Mouse (Mus musculus): ENCODE results near the gene Lingo2. TPM values are rescaled to one million over a fixed set of nuclear protein-coding genes. Genes with fewer than 3 reads are reported as not detected.

Gene Lingo2
- polyA plus RNA-seq, 1 experiment from 2014 or later, result 134 TPM

- ATAC-seq (ENCODE audit: low read depth), result no peak
- H3K27ac ChIP-seq (ENCODE audit: low read depth, low read length), result no peak overlapping the region
- H3K4me2 ChIP-seq (ENCODE audit: low read depth, low read length), result no peak overlapping the region
- whole genome bisulfite sequencing, result 47% methylated on average over 4 of the region's 4 CpGs
- H3K4me3 ChIP-seq (ENCODE audit: low read depth, low read length), result no peak overlapping the region
- H3K36me3 ChIP-seq (ENCODE audit: control insufficient read depth, insufficient read depth, low read length), result no peaks in the 10 kb centered on the region
- no peaks in the 10 kb centered on the region for H3K27me3 ChIP-seq (ENCODE audit: control insufficient read depth, insufficient read depth, low read length)
- H3K4me1 ChIP-seq (ENCODE audit: control insufficient read depth, insufficient read depth, low read length), result no peaks in the 10 kb centered on the region
- H3K9ac ChIP-seq (replicated peaks; ENCODE audit: low read depth, low read length), result no peak overlapping the region
- no peaks in the 10 kb centered on the region for H3K9me3 ChIP-seq (ENCODE audit: control insufficient read depth, low read length)
Measured at GRCm38 (mm10) chr4:35963532-35963931, 988.0 kb downstream of the Lingo2 start.

DNA sequence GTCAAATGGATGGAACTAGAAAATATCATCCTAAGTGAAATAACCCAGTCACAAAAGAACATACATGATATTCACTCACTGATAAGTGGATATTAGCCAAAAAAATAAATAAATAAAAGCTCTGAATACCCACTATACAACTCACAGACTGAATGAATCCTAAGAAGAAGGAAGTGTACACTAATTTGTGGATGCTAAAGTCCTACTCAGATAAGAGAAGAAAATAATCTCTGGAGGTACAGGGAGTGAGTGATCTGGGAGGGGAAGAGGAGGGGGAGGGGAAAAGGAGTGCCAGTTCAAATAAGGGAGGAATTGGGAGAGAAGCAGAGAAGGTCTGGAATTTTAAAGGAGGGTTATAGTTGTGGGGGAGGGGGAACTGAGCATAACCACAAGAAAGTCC, 999.7 kb downstream of the Lingo2 start:
- H3K9me3 ChIP-seq (ENCODE audit: control insufficient read depth, low read length), result no peaks in the 10 kb centered on the region
- no peaks in the 10 kb centered on the region for H3K36me3 ChIP-seq (ENCODE audit: control insufficient read depth, insufficient read depth, low read length)
- H3K27ac ChIP-seq (ENCODE audit: low read depth, low read length), result no peak overlapping the region
- no peak overlapping the region for H3K4me2 ChIP-seq (ENCODE audit: low read depth, low read length)
- H3K9ac ChIP-seq (replicated peaks; ENCODE audit: low read depth, low read length), result no peak overlapping the region
- no peak for ATAC-seq (ENCODE audit: low read depth)
- H3K4me3 ChIP-seq (ENCODE audit: low read depth, low read length), result no peak overlapping the region
- H3K27me3 ChIP-seq (ENCODE audit: control insufficient read depth, insufficient read depth, low read length), result no peaks in the 10 kb centered on the region
- H3K4me1 ChIP-seq (ENCODE audit: control insufficient read depth, insufficient read depth, low read length), result no peaks in the 10 kb centered on the region

DNA sequence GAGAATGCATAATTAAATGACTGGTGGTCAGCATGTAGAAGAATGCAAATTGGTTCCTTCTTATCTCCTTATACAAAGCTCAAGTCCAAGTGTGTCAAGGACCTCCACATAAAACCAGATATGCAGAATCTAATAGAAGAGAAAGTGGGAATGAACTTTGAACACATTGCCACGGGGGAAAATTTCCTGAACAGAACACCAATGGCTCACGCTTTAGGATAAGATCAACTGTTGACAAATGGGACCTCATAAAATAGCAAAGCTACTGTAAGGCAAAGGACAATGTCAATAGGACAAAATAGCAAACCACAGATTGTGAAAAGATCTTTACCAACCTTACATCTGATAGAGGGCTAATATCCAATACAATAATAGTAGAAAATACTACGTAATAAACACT, 1000.3 kb downstream of the Lingo2 start:
- Histone ChIP-seq H3K36me3 (ENCODE audit: control insufficient read depth, insufficient read depth, low read length) (no peaks in the 10 kb centered on the region), H3K27me3 (ENCODE audit: control insufficient read depth, insufficient read depth, low read length) (no peaks in the 10 kb centered on the region)
- WGBS, result 91% methylated on average over 3 of the region's 3 CpGs

GRCm38 (mm10) chr4:35934056-35934661, 1017.4 kb downstream of the Lingo2 start:
- H3K4me3 ChIP-seq (ENCODE audit: low read depth, low read length), result no peak overlapping the region
- no peaks in the 10 kb centered on the region for H3K36me3 ChIP-seq (ENCODE audit: control insufficient read depth, insufficient read depth, low read length)
- H3K27ac ChIP-seq (ENCODE audit: low read depth, low read length), result no peak overlapping the region
- H3K4me2 ChIP-seq (ENCODE audit: low read depth, low read length), result no peak overlapping the region
- H3K9ac ChIP-seq (replicated peaks; ENCODE audit: low read depth, low read length), result no peak overlapping the region
- no peaks in the 10 kb centered on the region for H3K4me1 ChIP-seq (ENCODE audit: control insufficient read depth, insufficient read depth, low read length)
- H3K27me3 ChIP-seq (ENCODE audit: control insufficient read depth, insufficient read depth, low read length), result no peaks in the 10 kb centered on the region
- ATAC-seq (ENCODE audit: low read depth), result no peak
- 19% methylated on average over 4 of the region's 4 CpGs for WGBS
- H3K9me3 ChIP-seq (ENCODE audit: control insufficient read depth, low read length), result no peaks in the 10 kb centered on the region

More for the DNA sequence above, 1000.3 kb downstream of the Lingo2 start:
- no peaks in the 10 kb centered on the region for H3K4me1 ChIP-seq (ENCODE audit: control insufficient read depth, insufficient read depth, low read length)
- ATAC-seq (ENCODE audit: low read depth), result no peak
- no peak overlapping the region for H3K4me2 ChIP-seq (ENCODE audit: low read depth, low read length)
- no peak overlapping the region for H3K4me3 ChIP-seq (ENCODE audit: low read depth, low read length)
- no peak overlapping the region for H3K9ac ChIP-seq (replicated peaks; ENCODE audit: low read depth, low read length)
- H3K9me3 ChIP-seq (ENCODE audit: control insufficient read depth, low read length), result no peaks in the 10 kb centered on the region
- no peak overlapping the region for H3K27ac ChIP-seq (ENCODE audit: low read depth, low read length)

DNA sequence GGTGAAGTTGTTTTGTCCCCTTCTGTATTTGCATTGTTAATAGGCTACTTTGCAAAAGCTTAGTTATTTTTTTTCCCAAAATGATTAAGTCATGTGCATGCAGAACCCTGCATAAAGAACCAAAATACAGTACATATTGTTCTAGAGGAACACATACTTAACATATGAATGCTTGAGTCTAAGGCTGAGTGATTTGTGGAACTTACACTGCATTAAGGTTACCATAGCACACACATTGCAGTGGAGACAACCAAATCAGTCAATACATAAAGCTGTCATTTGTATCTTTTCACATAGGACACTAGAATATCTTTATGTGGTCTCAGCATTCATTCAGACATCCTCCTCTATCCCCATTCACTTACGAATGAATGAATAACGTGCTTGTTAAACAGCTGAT, 1023.8 kb downstream of the Lingo2 start:
- Histone ChIP-seq H3K4me1 (ENCODE audit: control insufficient read depth, insufficient read depth, low read length) (no peaks in the 10 kb centered on the region), H3K27me3 (ENCODE audit: control insufficient read depth, insufficient read depth, low read length) (no peaks in the 10 kb centered on the region), H3K4me2 (ENCODE audit: low read depth, low read length) (no peak overlapping the region), H3K27ac (ENCODE audit: low read depth, low read length) (no peak overlapping the region), H3K9me3 (ENCODE audit: control insufficient read depth, low read length) (no peaks in the 10 kb centered on the region), H3K36me3 (ENCODE audit: control insufficient read depth, insufficient read depth, low read length) (no peaks in the 10 kb centered on the region), H3K9ac (replicated peaks; ENCODE audit: low read depth, low read length) (no peak overlapping the region), H3K4me3 (ENCODE audit: low read depth, low read length) (no peak overlapping the region)
- WGBS, result 20% methylated on average over 2 of the region's 2 CpGs
- ATAC-seq (ENCODE audit: low read depth), result peak; percentile 54; the same call in 1 of the 2 replicates

- H3K27ac ChIP-seq (ENCODE audit: low read depth, low read length), result no peak overlapping the region
- no peak for ATAC-seq (ENCODE audit: low read depth)
- WGBS, result 83% methylated on average over 3 of the region's 3 CpGs
Measured at GRCm38 (mm10) chr4:35917453-35917852, 1034.1 kb downstream of the Lingo2 start.

DNA sequence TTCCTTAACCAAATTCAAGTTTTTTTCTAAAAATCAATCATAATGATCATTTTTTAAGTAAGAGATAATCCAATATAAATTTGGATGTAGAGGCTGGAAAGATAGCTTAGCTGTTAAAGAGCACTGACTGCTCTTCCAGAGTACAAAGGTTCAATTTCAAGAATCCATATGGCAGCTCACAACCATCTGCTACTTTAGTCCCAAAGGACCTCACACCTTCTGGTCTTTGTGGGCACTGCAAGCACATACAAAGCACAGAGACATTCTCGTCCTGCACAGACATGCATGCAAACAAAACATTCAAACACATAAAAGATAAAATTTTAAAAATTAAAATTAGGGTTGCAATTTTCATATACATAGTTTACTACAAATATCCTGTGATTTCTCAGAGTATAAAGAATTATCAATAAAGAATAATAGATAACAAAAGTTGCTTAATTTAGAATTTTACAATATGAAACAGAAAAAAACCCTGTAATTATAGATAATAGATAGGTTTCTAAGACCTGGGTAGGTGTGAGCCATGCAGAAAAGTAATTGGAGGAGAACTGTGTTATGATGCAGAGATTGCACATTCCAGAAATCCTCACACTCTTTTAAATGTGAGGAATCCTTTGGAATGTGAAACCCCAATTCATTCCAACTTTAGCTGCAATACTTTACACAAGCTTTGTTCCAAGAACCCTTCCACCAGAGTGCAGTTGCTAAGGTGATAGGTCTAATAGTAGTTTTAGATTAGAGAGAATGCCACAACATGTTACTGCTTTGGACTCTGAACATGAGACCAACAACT, 1053.6 kb downstream of the Lingo2 start:
- ATAC-seq (ENCODE audit: low read depth), result peak; percentile 58; the same call in 1 of the 2 replicates
- WGBS, result 45% methylated on average over 1 of the region's 1 CpGs
- Histone ChIP-seq H3K4me2 (ENCODE audit: low read depth, low read length) (no peak overlapping the region), H3K27me3 (ENCODE audit: control insufficient read depth, insufficient read depth, low read length) (no peaks in the 10 kb centered on the region), H3K9me3 (ENCODE audit: control insufficient read depth, low read length) (no peaks in the 10 kb centered on the region), H3K4me3 (ENCODE audit: low read depth, low read length) (no peak overlapping the region), H3K27ac (ENCODE audit: low read depth, low read length) (no peak overlapping the region), H3K4me1 (ENCODE audit: control insufficient read depth, insufficient read depth, low read length) (no peaks in the 10 kb centered on the region), H3K9ac (replicated peaks; ENCODE audit: low read depth, low read length) (no peak overlapping the region), H3K36me3 (ENCODE audit: control insufficient read depth, insufficient read depth, low read length) (no peaks in the 10 kb centered on the region)

More at GRCm38 (mm10) chr4:35917453-35917852, 1034.1 kb downstream of the Lingo2 start:
- Histone ChIP-seq H3K4me3 (ENCODE audit: low read depth, low read length) (no peak overlapping the region), H3K9me3 (ENCODE audit: control insufficient read depth, low read length) (no peaks in the 10 kb centered on the region), H3K36me3 (ENCODE audit: control insufficient read depth, insufficient read depth, low read length) (no peaks in the 10 kb centered on the region), H3K9ac (replicated peaks; ENCODE audit: low read depth, low read length) (no peak overlapping the region), H3K4me2 (ENCODE audit: low read depth, low read length) (no peak overlapping the region), H3K4me1 (ENCODE audit: control insufficient read depth, insufficient read depth, low read length) (no peaks in the 10 kb centered on the region), H3K27me3 (ENCODE audit: control insufficient read depth, insufficient read depth, low read length) (no peaks in the 10 kb centered on the region)

DNA sequence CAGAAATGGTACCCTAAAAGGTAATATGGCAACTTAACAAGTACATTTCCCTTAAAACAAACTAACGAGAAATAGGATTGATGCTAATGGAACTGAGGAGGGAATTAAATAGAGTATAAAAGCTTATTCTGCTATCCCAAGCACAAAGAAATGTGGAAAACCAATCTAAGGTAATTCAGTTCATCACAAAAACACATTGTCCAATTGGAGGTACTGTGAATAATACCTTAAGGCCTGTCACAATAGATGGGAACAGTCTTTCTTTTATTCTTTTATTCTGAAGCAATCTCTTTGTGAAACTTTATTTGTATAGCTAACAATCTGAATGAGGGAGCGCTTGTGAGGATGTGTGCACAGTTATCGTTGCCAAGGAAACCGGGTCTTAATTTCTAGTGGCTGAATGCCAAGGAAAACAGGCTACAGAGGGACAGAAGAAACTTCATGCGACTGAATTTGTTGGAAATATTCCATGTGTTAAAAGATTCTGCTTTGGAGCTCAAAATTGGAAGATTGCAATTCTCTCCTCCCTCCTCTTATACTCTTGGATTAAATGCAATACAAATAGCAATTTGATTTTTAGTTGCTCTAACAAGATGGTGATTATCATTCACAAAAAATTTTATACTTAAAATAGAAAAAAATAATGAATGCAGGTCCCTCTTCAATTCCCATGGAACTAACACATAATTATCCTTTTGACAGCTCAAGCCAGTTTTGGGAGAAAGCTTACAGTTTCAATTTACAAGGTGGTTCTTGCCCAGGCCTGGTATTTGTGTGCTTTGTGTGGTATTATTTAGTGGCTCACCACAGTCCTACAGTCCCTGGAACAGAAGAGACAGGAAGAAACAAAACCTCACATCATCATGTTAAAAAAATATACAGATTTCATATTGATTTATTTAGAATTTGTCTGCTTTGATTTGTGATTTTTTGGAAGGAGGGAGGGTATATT, 1065.7 kb downstream of the Lingo2 start:
- no peak overlapping the region for H3K27ac ChIP-seq (ENCODE audit: low read depth, low read length)
- no peaks in the 10 kb centered on the region for H3K4me1 ChIP-seq (ENCODE audit: control insufficient read depth, insufficient read depth, low read length)
- H3K27me3 ChIP-seq (ENCODE audit: control insufficient read depth, insufficient read depth, low read length), result no peaks in the 10 kb centered on the region
- no peaks in the 10 kb centered on the region for H3K36me3 ChIP-seq (ENCODE audit: control insufficient read depth, insufficient read depth, low read length)
- no peaks in the 10 kb centered on the region for H3K9me3 ChIP-seq (ENCODE audit: control insufficient read depth, low read length)
- no peak overlapping the region for H3K4me3 ChIP-seq (ENCODE audit: low read depth, low read length)
- peak; percentile 80 for ATAC-seq (ENCODE audit: low read depth)
- WGBS, result 21% methylated on average over 5 of the region's 5 CpGs
- H3K4me2 ChIP-seq (ENCODE audit: low read depth, low read length), result no peak overlapping the region
- no peak overlapping the region for H3K9ac ChIP-seq (replicated peaks; ENCODE audit: low read depth, low read length)
